Mouse (Mus musculus): ENCODE data around the gene Abtb2. TPM values are rescaled to one million over a fixed set of nuclear protein-coding genes. Genes with fewer than 3 reads are reported as not detected.
A peak's percentile ranks its signal among the peaks of the same experiment; 100 is the strongest.

The Abtb2 gene
- total RNA-seq, 2 experiments from 2014 or later = 33.4 to 51.6 TPM

DNA sequence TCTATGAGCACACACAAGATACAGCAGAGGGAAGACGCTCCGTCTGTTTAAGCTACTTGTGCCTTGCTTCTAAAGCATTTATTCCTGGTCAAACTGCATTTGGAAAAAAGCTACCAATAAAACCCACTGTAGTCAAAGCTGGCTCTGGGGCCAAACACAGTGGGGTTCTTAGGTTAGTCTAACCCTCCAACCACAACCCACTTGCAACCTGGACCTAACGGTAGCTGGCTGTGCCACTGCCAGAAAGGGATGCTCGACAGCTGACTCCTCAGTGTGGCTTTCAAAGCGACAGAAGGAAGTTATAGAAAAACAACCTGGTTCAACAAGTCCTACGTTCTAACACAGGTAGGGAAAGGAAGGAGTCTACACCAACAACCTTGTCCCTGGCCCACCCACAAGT lies 165.3 kb downstream of the Abtb2 start:
- no peak for DNase-seq

DNA sequence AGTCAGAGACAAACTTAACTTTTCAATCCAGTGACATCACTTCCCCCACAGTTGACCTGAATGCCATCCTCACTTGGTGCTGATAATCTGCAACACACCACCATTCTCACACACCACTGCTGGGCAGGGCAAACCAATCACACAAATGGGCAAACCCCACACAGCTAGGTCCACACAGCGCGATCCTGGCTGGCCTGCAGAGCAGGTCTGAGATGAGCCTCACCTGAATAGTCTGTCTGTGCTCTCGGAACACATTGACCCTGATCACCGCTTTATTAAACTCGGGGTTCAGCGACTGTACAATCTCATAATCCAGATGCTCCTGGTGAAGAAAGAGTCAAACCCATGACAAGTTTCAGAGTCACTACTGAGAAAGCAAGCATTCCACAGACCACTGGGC lies 176.7 kb downstream of the Abtb2 start:
- no peak for DNase-seq

DNA sequence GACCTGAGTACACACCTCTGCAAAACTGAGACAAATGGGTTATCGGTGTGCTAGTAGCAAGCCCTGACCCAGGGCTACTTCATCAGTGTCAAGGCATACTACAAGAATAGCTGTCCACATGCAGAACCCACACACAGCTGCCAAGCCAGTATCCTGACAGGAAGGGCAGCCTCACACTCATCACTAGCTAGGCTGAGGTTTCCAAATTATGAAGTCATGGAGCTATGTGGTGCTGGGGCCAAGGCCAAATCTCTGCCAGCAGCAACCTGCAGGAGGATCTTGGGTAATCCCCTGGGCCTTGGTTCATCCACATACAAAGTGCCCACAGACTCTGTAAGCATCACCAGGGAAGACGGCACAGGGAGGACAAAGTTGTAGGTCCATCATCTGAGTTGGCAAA lies 177.4 kb downstream of the Abtb2 start:
- peak; percentile 64 to 68 for DNase-seq

DNA sequence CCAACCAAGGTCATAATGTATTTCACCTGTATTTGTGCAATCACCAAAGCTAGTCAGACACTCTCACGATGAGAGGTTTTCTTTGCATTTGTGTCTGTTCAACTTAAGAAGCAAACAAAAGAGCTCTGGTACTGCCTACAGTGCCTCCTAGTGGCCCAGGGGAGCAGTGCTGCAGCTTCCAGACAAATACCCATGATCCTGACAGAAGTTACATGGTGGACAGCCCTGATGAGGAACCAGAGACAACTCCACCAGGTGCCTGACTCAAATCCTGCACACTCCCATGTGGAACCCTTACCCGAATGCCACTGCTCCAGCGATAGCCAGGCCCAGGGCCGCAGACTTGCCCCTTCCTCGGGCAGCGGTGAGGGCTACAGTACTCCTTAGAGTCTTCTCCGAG lies 177.9 kb downstream of the Abtb2 start:
- peak; percentile 36 to 60 for DNase-seq

DNA sequence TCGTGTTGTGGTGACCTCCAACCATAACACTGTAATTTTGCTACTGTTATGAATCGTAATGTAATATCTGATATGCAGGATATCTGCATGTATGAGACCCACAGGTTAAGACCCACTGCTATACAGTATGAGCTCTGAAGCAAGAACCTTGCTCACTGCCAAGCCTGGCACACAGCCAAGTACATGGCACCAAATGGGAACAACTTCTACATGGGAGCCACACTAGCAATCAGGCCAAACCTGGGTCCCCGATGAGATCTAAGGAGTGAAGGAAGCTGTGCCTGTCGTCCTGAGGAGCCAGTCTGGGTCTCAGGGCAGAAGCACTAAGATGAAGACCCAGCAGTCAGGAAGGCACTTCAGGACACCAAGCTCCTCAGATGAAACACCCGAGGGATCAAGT lies 179.4 kb downstream of the Abtb2 start:
- peak; percentile 65 to 77 for DNase-seq

DNA sequence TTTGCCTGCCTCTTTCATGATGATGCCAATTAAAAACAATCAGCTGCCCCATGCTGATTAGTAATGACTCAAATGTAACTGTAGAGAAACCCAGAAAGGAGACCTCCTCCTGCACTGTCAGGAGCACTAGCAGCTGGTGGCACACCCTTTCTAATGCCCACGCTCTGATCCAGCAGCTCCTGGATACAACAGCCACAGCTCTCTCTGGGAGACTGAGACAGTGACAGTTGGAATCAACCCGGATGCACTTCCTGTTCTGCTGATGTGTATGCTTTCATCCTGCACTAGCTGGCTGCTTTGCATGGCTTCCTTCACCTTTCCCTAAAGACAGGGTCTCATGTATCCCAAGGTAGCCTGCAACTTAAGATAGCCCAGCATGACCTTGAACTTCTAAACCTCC lies 180.0 kb downstream of the Abtb2 start:
- DNase-seq = no peak

DNA sequence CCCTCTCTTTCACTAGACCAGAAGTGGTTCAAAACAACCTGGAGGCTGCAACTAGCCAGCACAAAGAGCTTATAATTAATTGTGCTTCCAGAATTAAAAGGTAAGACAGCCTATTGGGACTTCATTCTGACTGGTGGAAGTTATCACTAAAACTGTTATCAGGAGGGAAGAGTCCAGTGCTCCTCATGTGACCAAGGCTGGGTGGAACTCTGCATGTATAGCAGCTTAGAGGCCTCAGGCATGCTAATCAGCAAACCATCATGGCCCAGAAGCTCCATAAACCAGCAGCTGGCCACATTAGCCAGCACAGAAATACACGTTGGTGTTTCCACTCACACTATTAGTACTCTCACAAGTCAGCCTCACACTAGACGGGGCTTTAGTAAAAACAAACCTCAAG lies 180.7 kb downstream of the Abtb2 start:
- no peak for DNase-seq

- DNase-seq = no peak
Measured at GRCm38 (mm10) chr2:103747891-103748290, 181.8 kb downstream of the Abtb2 start.

- DNase-seq = no peak
Measured at GRCm38 (mm10) chr2:103749091-103749490, 183.0 kb downstream of the Abtb2 start.

GRCm38 (mm10) chr2:103751771-103752170 lies 185.7 kb downstream of the Abtb2 start:
- no peak for DNase-seq

DNA sequence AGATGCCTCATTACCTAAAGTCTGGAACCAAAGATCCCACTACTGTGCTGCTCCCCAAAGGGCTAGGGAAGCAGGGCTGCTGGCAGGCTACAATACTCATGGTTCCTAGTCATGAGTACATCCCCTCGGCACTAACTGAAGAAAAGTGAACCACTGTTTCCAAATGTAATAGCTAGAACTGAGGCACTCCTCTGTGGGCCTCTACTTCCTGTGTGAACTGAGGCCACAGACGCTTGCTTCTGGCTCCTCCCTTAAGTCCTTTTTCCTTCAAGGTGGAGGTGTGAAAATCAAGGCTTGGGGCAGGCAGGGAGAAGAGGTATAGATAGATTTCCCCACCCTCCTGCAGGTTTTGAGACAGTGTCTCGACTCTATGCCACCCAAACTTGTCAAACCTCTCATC lies 188.5 kb downstream of the Abtb2 start:
- no peak for DNase-seq

DNA sequence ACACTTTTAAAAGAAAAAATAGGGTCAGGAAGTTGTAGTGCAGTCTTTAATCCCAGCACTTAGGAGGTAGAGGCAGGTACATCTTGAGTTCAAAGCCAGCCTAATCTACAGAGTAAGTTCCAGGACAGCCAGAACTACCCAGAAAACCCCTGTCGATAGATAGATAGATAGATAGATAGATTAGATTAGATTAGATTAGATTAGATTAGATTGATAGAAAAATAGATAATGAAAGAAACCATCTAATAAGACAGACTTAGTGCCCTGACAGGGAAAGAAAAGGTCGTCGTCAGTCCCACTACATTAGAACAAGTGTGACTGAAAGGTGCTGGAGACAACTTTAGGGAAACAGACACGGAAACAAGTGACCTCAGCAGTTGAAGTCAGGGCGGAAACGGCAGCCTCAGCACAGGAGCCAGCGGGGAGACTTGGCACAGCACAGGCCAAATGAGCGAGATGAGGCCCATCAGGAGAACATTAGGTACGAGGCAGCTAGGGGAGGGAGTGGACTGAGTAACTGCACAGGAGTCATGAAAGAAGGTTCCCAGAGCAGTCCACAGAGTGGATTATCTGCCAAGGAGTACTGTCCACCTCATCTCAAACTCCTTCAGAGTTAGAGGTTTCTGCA lies 189.5 kb downstream of the Abtb2 start:
- no peak for DNase-seq

GRCm38 (mm10) chr2:103760421-103760820 lies 194.3 kb downstream of the Abtb2 start:
- peak in 1 of 2 experiments; percentile 10 for DNase-seq

GRCm38 (mm10) chr2:103760906-103761716 lies 195.0 kb downstream of the Abtb2 start, which contains the start of gene Nat10:
Gene Nat10 (minus strand): TSS chr2:103761270.
- peak; percentile 96 to 97 for DNase-seq

DNA sequence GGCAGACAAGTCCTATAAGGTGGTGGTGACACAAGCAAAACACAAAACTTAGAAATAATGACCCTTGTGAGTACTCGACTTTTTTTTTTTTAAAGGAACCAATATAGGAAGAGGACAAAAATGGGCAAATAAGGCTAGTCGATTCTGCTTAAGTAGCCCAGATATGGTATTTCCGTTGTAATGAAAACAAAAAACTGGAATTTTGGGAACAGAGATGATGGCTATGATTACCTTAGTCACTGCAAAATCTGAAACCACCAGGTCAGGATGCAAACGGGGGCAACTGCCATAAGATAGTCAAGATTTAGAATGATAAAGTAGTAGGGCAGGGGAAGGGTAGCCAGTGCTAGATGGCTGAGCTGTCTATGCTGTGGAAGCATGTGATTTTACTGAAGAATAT lies 195.9 kb downstream of the Abtb2 start:
- no peak for DNase-seq

DNA sequence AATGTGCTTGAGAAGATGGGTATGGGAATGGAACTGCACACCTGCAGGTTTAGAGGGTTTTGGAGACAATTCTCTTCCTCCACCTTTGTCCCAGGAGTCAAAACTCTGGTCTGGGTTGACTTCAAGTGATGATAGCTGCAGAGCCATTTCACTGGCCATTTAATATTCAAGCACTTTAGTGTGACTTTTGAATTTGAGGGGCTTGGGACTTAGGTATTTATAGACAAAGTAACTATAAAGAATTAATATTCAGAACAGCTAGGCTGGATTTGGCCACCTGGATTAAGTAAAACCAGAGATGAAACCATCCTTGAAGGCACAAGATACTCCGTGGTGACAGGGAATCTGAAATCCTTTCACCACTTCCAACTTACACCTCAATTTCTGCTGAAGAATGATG lies 196.4 kb downstream of the Abtb2 start:
- DNase-seq = no peak

Other genes starting within 250 kb of the Abtb2 start
- not detected for gene Elf5, start 154.6 kb upstream of the Abtb2 start, total RNA-seq (2021)
- 100 to 1,000 TPM; 285 to 462 TPM for gene Cat, start 81.2 kb upstream of the Abtb2 start, total RNA-seq (2021)
- gene Nat10, start 195.0 kb downstream of the Abtb2 start, total RNA-seq (2021) = 10 to 100 TPM; 34.4 to 37.3 TPM
- 100 to 1,000 TPM; 433 to 467 TPM for gene Caprin1, start 231.3 kb downstream of the Abtb2 start, total RNA-seq (2021)